Mouse (Mus musculus): Measurements from ENCODE around the gene Rtbdn. TPM values are rescaled to one million over a fixed set of nuclear protein-coding genes. Genes with fewer than 3 reads are reported as not detected.

Rtbdn gene
- total and polyA plus RNA-seq, 2 experiments = not detected

- Histone ChIP-seq H3K79me2 (ENCODE audit: control insufficient read depth, insufficient read depth, low read length) (no peaks in the 10 kb centered on the region), H3K36me3 (ENCODE audit: control insufficient read depth, insufficient read depth, low read length) (no peaks in the 10 kb centered on the region), H3K27ac (replicated peaks; ENCODE audit: insufficient read depth, low read depth, low read length) (peak overlapping the region; percentile 51), H3K4me1 (ENCODE audit: control insufficient read depth, insufficient read depth, low read length) (peaks cover 14% of the 10 kb centered on the region), H3K27me3 (ENCODE audit: control insufficient read depth, insufficient read depth, low read length) (no peaks in the 10 kb centered on the region), H3K4me3 (ENCODE audit: insufficient read depth, low read depth, low read length) (peak overlapping the region; percentile 69), H3K9ac (ENCODE audit: low read depth, low read length) (peak overlapping the region; percentile 61)
- WGBS = under 1% methylated on average over 41 of the region's 41 CpGs
- peak; percentile 94 for DNase-seq (ENCODE audit: extremely low read depth, low read depth, low spot score)
- TF ChIP-seq POLR2A (IDR thresholded peaks at IDR 0.05; ENCODE audit: extremely low read depth, insufficient read depth, low read length) = peak; percentile 48; the same call in 1 of the 2 replicates
- TF ChIP-seq CTCF (IDR thresholded peaks at IDR 0.05; ENCODE audit: low read depth, low read length) = no peak
These were observed 19.0 kb downstream of the Rtbdn start for GRCm38 (mm10) chr8:84965731-84966291.

GRCm38 (mm10) chr8:84966603-84967002, 19.8 kb downstream of the Rtbdn start:
- no peak overlapping the region for H3K4me3 ChIP-seq (ENCODE audit: insufficient read depth, low read depth, low read length)
- peaks cover under 1% of the 10 kb centered on the region; the same call in 1 of the 2 replicates for H3K36me3 ChIP-seq (ENCODE audit: control insufficient read depth, insufficient read depth, low read length)
- H3K27me3 ChIP-seq (ENCODE audit: control insufficient read depth, insufficient read depth, low read length) = no peaks in the 10 kb centered on the region
- H3K9ac ChIP-seq (ENCODE audit: low read depth, low read length) = no peak overlapping the region
- H3K79me2 ChIP-seq (ENCODE audit: control insufficient read depth, insufficient read depth, low read length) = no peaks in the 10 kb centered on the region
- TF ChIP-seq CTCF (IDR thresholded peaks at IDR 0.05; ENCODE audit: low read depth, low read length) = no peak
- no peak for TF ChIP-seq POLR2A (IDR thresholded peaks at IDR 0.05; ENCODE audit: extremely low read depth, insufficient read depth, low read length)
- WGBS = 34% methylated on average over 3 of the region's 3 CpGs
- DNase-seq (ENCODE audit: extremely low read depth, low read depth, low spot score) = no peak
- peaks cover 14% of the 10 kb centered on the region for H3K4me1 ChIP-seq (ENCODE audit: control insufficient read depth, insufficient read depth, low read length)
- H3K27ac ChIP-seq (replicated peaks; ENCODE audit: insufficient read depth, low read depth, low read length) = no peak overlapping the region

GRCm38 (mm10) chr8:84967532-84968304, 20.9 kb downstream of the Rtbdn start:
- Histone ChIP-seq H3K4me3 (ENCODE audit: insufficient read depth, low read depth, low read length) (no peak overlapping the region), H3K27ac (replicated peaks; ENCODE audit: insufficient read depth, low read depth, low read length) (no peak overlapping the region), H3K9ac (ENCODE audit: low read depth, low read length) (no peak overlapping the region), H3K36me3 (ENCODE audit: control insufficient read depth, insufficient read depth, low read length) (peaks cover 3% of the 10 kb centered on the region), H3K4me1 (ENCODE audit: control insufficient read depth, insufficient read depth, low read length) (peaks cover 14% of the 10 kb centered on the region), H3K27me3 (ENCODE audit: control insufficient read depth, insufficient read depth, low read length) (no peaks in the 10 kb centered on the region), H3K79me2 (ENCODE audit: control insufficient read depth, insufficient read depth, low read length) (no peaks in the 10 kb centered on the region)
- TF ChIP-seq POLR2A (IDR thresholded peaks at IDR 0.05; ENCODE audit: extremely low read depth, insufficient read depth, low read length) = no peak
- DNase-seq (ENCODE audit: extremely low read depth, low read depth, low spot score) = no peak
- 95% methylated on average over 13 of the region's 13 CpGs for WGBS

DNA sequence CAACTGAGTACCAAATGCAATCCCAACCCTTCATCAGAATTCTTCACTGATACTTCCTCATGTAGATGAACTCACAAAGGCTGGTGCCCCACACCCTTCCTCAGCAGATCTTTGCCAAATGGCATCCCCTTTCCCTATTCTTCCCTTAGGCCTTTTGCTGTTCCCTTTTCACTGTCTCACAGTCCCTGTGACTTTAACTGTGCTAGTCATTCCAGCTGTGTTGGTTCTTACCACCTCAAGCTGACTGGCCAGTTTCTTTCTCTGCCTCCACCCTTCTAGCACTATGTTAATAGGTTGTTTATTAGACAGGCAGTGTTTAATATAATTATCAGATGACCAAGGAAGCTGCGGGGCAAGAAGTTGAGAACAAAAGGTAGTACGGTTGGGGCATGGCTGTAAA, 21.9 kb downstream of the Rtbdn start:
- peaks cover 3% of the 10 kb centered on the region for H3K36me3 ChIP-seq (ENCODE audit: control insufficient read depth, insufficient read depth, low read length)
- H3K4me1 ChIP-seq (ENCODE audit: control insufficient read depth, insufficient read depth, low read length) = peaks cover 18% of the 10 kb centered on the region
- H3K79me2 ChIP-seq (ENCODE audit: control insufficient read depth, insufficient read depth, low read length) = no peaks in the 10 kb centered on the region
- no peaks in the 10 kb centered on the region for H3K27me3 ChIP-seq (ENCODE audit: control insufficient read depth, insufficient read depth, low read length)
- peak; percentile 35 for DNase-seq (ENCODE audit: extremely low read depth, low read depth, low spot score)
- H3K4me3 ChIP-seq (ENCODE audit: insufficient read depth, low read depth, low read length) = no peak overlapping the region; the same call in 1 of the 2 replicates
- H3K27ac ChIP-seq (replicated peaks; ENCODE audit: insufficient read depth, low read depth, low read length) = peak overlapping the region; percentile 79
- TF ChIP-seq POLR2A (IDR thresholded peaks at IDR 0.05; ENCODE audit: extremely low read depth, insufficient read depth, low read length) (no peak), CTCF (IDR thresholded peaks at IDR 0.05; ENCODE audit: low read depth, low read length) (no peak)
- peak overlapping the region; percentile 21; the same call in 1 of the 2 replicates for H3K9ac ChIP-seq (ENCODE audit: low read depth, low read length)
- 18% methylated on average over 2 of the region's 2 CpGs for WGBS

- H3K27ac ChIP-seq (replicated peaks; ENCODE audit: insufficient read depth, low read depth, low read length) = peak within 1 kb of the TSS; percentile 79
- TF ChIP-seq CTCF (IDR thresholded peaks at IDR 0.05; ENCODE audit: low read depth, low read length) (no peak), POLR2A (IDR thresholded peaks at IDR 0.05; ENCODE audit: extremely low read depth, insufficient read depth, low read length) (peak; percentile 81; the same call in 1 of the 2 replicates)
- no peaks in the 10 kb centered on the region for H3K79me2 ChIP-seq (ENCODE audit: control insufficient read depth, insufficient read depth, low read length)
- peak within 1 kb of the TSS; percentile 68 for H3K4me3 ChIP-seq (ENCODE audit: insufficient read depth, low read depth, low read length)
- peaks cover 23% of the 10 kb centered on the region for H3K4me1 ChIP-seq (ENCODE audit: control insufficient read depth, insufficient read depth, low read length)
- H3K27me3 ChIP-seq (ENCODE audit: control insufficient read depth, insufficient read depth, low read length) = no peaks in the 10 kb centered on the region
- WGBS = under 1% methylated on average over 56 of the region's 56 CpGs
- peak within 1 kb of the TSS; percentile 62 for H3K9ac ChIP-seq (ENCODE audit: low read depth, low read length)
- H3K36me3 ChIP-seq (ENCODE audit: control insufficient read depth, insufficient read depth, low read length) = peaks cover 3% of the 10 kb centered on the region
- DNase-seq (ENCODE audit: extremely low read depth, low read depth, low spot score) = peak; percentile 78
These were observed 22.7 kb downstream of the Rtbdn start, which contains the start of the genes Gm49661, Prdx2 and Rnaseh2a for GRCm38 (mm10) chr8:84969241-84970134. Gm49661 (minus strand) TSS chr8:84969433. Prdx2 (plus strand) TSS chr8:84969587. Rnaseh2a (minus strand) TSS chr8:84969767.
